Mouse (Mus musculus) spleen, adult 2 months (tissue): ENCODE data around the gene Hspa1l.

Experiments used
- CTCF ChIP-seq: fragments of 200-500 bp; IDR thresholded peaks from 2 replicates; pipeline ENCODE4 v1.5.1; 2011; ENCODE audit warnings: mild to moderate bottlenecking, inconsistent platforms; ENCODE audit not compliant: insufficient read depth, insufficient read length, insufficient replicate concordance; ENCODE audit errors: extremely low read depth
- POLR2A ChIP-seq: fragments of 200-500 bp; IDR thresholded peaks from 2 replicates; pipeline ENCODE4 v1.6.1; 2011; ENCODE audit warnings: low read depth, low read length, inconsistent platforms

DNA sequence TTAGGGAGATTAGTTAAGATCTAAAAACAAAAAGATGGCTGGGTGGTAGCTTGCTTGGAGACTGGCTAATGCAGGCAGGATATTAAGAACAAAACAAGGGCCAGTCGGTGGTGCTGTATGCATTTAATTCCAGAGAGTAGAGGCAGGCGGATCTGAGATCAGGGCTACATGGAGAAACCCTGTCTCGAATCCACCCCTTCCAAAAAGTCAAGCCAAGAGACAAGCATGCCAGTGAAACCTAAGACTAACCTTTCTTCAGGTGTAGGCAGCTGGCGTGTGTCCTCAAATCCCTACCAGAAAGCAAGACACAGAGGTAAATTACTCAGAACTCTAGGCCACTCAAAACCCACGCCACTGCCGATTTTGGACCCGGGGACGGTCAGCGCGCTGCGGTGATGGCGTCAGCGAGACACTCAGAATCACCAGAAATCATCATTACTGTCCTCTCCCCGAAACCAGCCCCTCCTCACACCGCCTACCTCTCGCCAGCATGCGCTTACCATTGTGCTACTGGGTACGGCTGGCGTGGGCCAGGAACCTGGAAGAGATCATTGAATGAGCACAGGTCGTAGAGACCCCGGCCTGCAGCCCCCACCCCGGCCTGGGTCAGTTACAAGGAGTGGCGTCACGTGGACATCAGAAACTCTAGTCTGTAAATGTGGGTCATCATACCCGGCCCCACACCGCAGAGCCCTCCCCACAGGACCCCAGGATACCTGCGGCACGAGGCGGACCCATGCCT lies 20.7 kb upstream of the Hspa1l start:
- TF ChIP-seq CTCF (no peak), POLR2A (no peak)
